8 mouse cellular contexts compared by ENCODE assay signal in the genomic region with DNA sequence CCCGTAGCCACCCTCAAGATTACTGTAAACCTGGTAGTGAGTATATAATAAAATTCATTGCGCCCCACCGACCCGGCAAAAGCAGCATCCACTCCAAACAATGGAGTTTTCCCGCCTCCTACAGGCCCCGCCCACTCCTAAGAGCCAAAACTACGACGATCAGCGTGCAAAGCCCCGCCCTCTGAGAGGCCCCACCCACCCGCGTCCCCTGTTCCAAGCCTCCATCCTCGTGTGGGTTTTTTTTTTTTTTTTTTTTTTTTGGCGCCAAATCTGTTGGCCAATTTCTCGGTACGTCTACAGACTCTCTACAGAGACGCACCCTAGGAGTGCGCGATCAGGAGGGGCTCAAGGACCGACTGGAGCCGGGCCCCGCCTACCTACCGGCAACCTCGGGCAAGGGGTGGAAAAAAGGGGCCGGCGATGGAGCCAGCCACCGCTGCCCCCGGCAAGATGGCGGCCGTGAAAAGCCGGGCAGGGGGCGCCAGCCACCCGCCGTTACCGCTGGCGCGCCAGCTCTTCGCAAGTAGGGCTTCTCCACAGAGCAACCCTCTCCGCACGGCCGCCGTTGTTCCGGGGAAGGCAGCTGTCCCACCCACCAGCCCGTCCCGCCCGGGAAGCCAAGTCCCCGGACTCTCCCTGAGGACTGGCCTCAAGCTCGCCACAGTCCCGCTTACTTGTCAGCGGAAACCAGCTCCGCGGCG. TPM values are rescaled to one million over a fixed set of nuclear protein-coding genes. Genes with fewer than 3 reads are reported as not detected.
DNase-seq lines count a peak whose midpoint lies in the region; ATAC-seq and TF ChIP-seq lines count a peak whose summit lies in the region.

No protein-coding gene starts in this region.

- TF ChIP-seq POLR2A in cerebellum, adult 2 months (IDR thresholded peaks at IDR 0.05; ENCODE audit: borderline replicate concordance, insufficient read depth, low read length), result no peak

- no peaks in the 10 kb centered on the region for H3K9me3 ChIP-seq in forebrain, postnatal 0 days (ENCODE audit: low read length)
- H3K9me3 ChIP-seq in lung, postnatal 0 days (ENCODE audit: low read length), result no peaks in the 10 kb centered on the region

- TF ChIP-seq EP300 in lung, postnatal 0 days (IDR thresholded peaks at IDR 0.05), result no peak

- H3K36me3 ChIP-seq in forebrain, postnatal 0 days (ENCODE audit: insufficient read depth), result no peaks in the 10 kb centered on the region
- no peaks in the 10 kb centered on the region for H3K36me3 ChIP-seq in lung, postnatal 0 days (ENCODE audit: insufficient read depth, low read length)

- peak overlapping the region; percentile 87 for H3K4me3 ChIP-seq in cerebellum, adult 2 months (replicated peaks; ENCODE audit: insufficient read depth, low read depth, low read length)
- peak overlapping the region; percentile 99 for H3K4me3 ChIP-seq in forebrain, postnatal 0 days (ENCODE audit: low read depth, low read length)
- H3K4me3 ChIP-seq in lung, postnatal 0 days (ENCODE audit: low read depth, low read length), result peak overlapping the region; percentile 99

- peak; percentile 73 for ATAC-seq in forebrain, postnatal 0 days
- ATAC-seq in lung, postnatal 0 days, result peak; percentile 82

- WGBS in cerebellum, adult 2 months, result under 1% methylated on average over 53 of the region's 53 CpGs
- WGBS in forebrain, postnatal 0 days, result 1% methylated on average over 51 of the region's 53 CpGs
- WGBS in lung, postnatal 0 days, result 1% methylated on average over 45 of the region's 53 CpGs

- H3K4me2 ChIP-seq in forebrain, postnatal 0 days (ENCODE audit: low read depth), result peak overlapping the region; percentile 68
- H3K4me2 ChIP-seq in lung, postnatal 0 days (replicated peaks; ENCODE audit: low read depth, low read length), result peak overlapping the region; percentile 55

- 0 out of 2 replicates have a peak overlapping the region, but pooled peaks have one; percentile 8 for H3K27ac ChIP-seq in cerebellum, adult 2 months (ENCODE audit: insufficient read depth, low read length)
- peak overlapping the region; percentile 96 for H3K27ac ChIP-seq in forebrain, postnatal 0 days (ENCODE audit: low read depth, low read length)
- H3K27ac ChIP-seq in lung, postnatal 0 days (ENCODE audit: low read length), result peak overlapping the region; percentile 92

- H3K27me3 ChIP-seq in cerebellum, adult 2 months (ENCODE audit: control insufficient read depth, insufficient read depth, low read length), result no peaks in the 10 kb centered on the region
- H3K27me3 ChIP-seq in forebrain, postnatal 0 days (ENCODE audit: insufficient read depth, low read length), result no peaks in the 10 kb centered on the region
- no peaks in the 10 kb centered on the region for H3K27me3 ChIP-seq in lung, postnatal 0 days (replicated peaks; ENCODE audit: insufficient read depth, low read length)

- peak overlapping the region; percentile 88 for H3K9ac ChIP-seq in forebrain, postnatal 0 days
- peak overlapping the region; percentile 68 for H3K9ac ChIP-seq in lung, postnatal 0 days (replicated peaks; ENCODE audit: low read depth)

- peak; percentile 93 for DNase-seq in Muller cell, postnatal 12 days (ENCODE audit: inconsistent ontology term)
- peak; percentile 70 to 76 for DNase-seq in cerebellum, adult 2 months
- peak; percentile 92 for DNase-seq in forebrain, postnatal 0 days
- DNase-seq in heart, postnatal 4 days, result peak; percentile 90
- peak; percentile 30 to 48 for DNase-seq in layer of hippocampus, adult 8-10 months (ENCODE audit: low spot score in 2 of 2)
- DNase-seq in lung, postnatal 0 days (ENCODE audit: low spot score), result peak; percentile 93
- peak; percentile 71 for DNase-seq in ovary, postnatal 10 days (ENCODE audit: low spot score)
- DNase-seq in thymus, postnatal 10 days (ENCODE audit: low spot score in 2 of 2), result peak; percentile 73 to 75

- H3K4me1 ChIP-seq in cerebellum, adult 2 months (ENCODE audit: control insufficient read depth, insufficient read depth, low read length), result no peaks in the 10 kb centered on the region
- peaks cover 12% of the 10 kb centered on the region for H3K4me1 ChIP-seq in forebrain, postnatal 0 days (ENCODE audit: insufficient read depth)
- no peaks in the 10 kb centered on the region for H3K4me1 ChIP-seq in lung, postnatal 0 days (ENCODE audit: insufficient read depth, low read depth, low read length)

- TF ChIP-seq CTCF in cerebellum, adult 2 months (IDR thresholded peaks at IDR 0.05; ENCODE audit: borderline replicate concordance, insufficient read depth, low read depth, low read length), result no peak
- peak; percentile 52 for TF ChIP-seq CTCF in forebrain, postnatal 0 days (IDR thresholded peaks at IDR 0.05; ENCODE audit: low read depth)
- TF ChIP-seq CTCF in lung, postnatal 0 days (IDR thresholded peaks at IDR 0.05), result peak; percentile 26

RNA-seq across cellular contexts. Expression of gene Nasp, which starts 0.9 kb away (rescaled TPM):
- 21.8 and 21.9 TPM in 2 replicates for polyA plus RNA-seq in cerebellum, adult 2 months (2012; rRNA removed)
- 93.3 and 100 TPM in 2 replicates for total RNA-seq in forebrain, postnatal 0 days (2014; rRNA removed)
- 77.7 and 82.3 TPM in 2 replicates for polyA plus RNA-seq in forebrain, postnatal 0 days (2015; fragmentation: Nextera tagmentation; extraction: Ambion mirVana)
- 10 to 100 TPM; 89.1 to 92.2 TPM for total RNA-seq in heart, postnatal 4 days (2021)
- total RNA-seq in layer of hippocampus, adult 8-10 months (2022), result 10 to 100 TPM; 21.4 to 36.0 (median 28.5) TPM
- polyA plus RNA-seq in lung, postnatal 0 days (2015; fragmentation: Nextera tagmentation; extraction: Ambion mirVana), result 22.5 and 24.5 TPM in 2 replicates

RNA-seq across cellular contexts. Expression of gene Akr1a1, which starts 24.7 kb away (rescaled TPM):
- 526 and 550 TPM in 2 replicates for polyA plus RNA-seq in cerebellum, adult 2 months (2012; rRNA removed)
- total RNA-seq in forebrain, postnatal 0 days (2014; rRNA removed), result 596 and 675 TPM in 2 replicates
- polyA plus RNA-seq in forebrain, postnatal 0 days (2015; fragmentation: Nextera tagmentation; extraction: Ambion mirVana), result 908 and 1,057 TPM in 2 replicates
- 100 to 1,000 TPM; 438 to 466 TPM for total RNA-seq in heart, postnatal 4 days (2021)
- total RNA-seq in layer of hippocampus, adult 8-10 months (2022), result 100 to 1,000 TPM; 403 to 423 (median 409) TPM
- polyA plus RNA-seq in lung, postnatal 0 days (2015; fragmentation: Nextera tagmentation; extraction: Ambion mirVana), result 699 and 734 TPM in 2 replicates

RNA-seq across cellular contexts. Expression of gene Ccdc17, which starts 30.4 kb away (rescaled TPM):
- 5.9 and 6.6 TPM in 2 replicates for polyA plus RNA-seq in cerebellum, adult 2 months (2012; rRNA removed)
- total RNA-seq in forebrain, postnatal 0 days (2014; rRNA removed), result 2.8 and 5.7 TPM in 2 replicates
- polyA plus RNA-seq in forebrain, postnatal 0 days (2015; fragmentation: Nextera tagmentation; extraction: Ambion mirVana), result 3.3 and 3.9 TPM in 2 replicates
- total RNA-seq in heart, postnatal 4 days (2021), result 1 to 10 TPM; 1.5 to 4.1 TPM
- total RNA-seq in layer of hippocampus, adult 8-10 months (2022), result 1 to 10 TPM; 4.7 to 7.1 (median 5.7) TPM
- 46.2 and 47.5 TPM in 2 replicates for polyA plus RNA-seq in lung, postnatal 0 days (2015; fragmentation: Nextera tagmentation; extraction: Ambion mirVana)

RNA-seq across cellular contexts. Expression of gene Prdx1, which starts 58.5 kb away (rescaled TPM):
- polyA plus RNA-seq in cerebellum, adult 2 months (2012; rRNA removed), result 233 and 250 TPM in 2 replicates
- 204 and 235 TPM in 2 replicates for total RNA-seq in forebrain, postnatal 0 days (2014; rRNA removed)
- 593 and 661 TPM in 2 replicates for polyA plus RNA-seq in forebrain, postnatal 0 days (2015; fragmentation: Nextera tagmentation; extraction: Ambion mirVana)
- 100 to 1,000 TPM; 393 to 438 TPM for total RNA-seq in heart, postnatal 4 days (2021)
- total RNA-seq in layer of hippocampus, adult 8-10 months (2022), result 100 to 1,000 TPM; 181 to 205 (median 195) TPM
- 1,065 and 1,091 TPM in 2 replicates for polyA plus RNA-seq in lung, postnatal 0 days (2015; fragmentation: Nextera tagmentation; extraction: Ambion mirVana)

Comparison
In these comparisons a context has a peak if more than half of its experiments do, and no peak if none do; other contexts are left out.
1. Peak in every context shown above with its lines: DNase-seq, ATAC-seq, H3K4me3 ChIP-seq and H3K27ac ChIP-seq.
2. DNase-seq: peak in every context shown above with its lines; median percentile 93 in Muller cell, postnatal 12 days; 93 in lung, postnatal 0 days; 92 in forebrain, postnatal 0 days; 90 in heart, postnatal 4 days; 74 in thymus, postnatal 10 days; 73 in cerebellum, adult 2 months; 71 in ovary, postnatal 10 days; 39 in layer of hippocampus, adult 8-10 months.
3. H3K27ac ChIP-seq: peak in every context shown above with its lines; median percentile 96 in forebrain, postnatal 0 days; 92 in lung, postnatal 0 days; 8 in cerebellum, adult 2 months.